Mouse (Mus musculus) layer of hippocampus, adult 2 months (tissue): ENCODE results near the gene Vmn1r189. TPM values are rescaled to one million over a fixed set of nuclear protein-coding genes. Genes with fewer than 3 reads are reported as not detected.
A peak's percentile ranks its signal among the peaks of the same experiment; 100 is the strongest.
"Not testable (repeated sequence)": the region's sequence is repeated elsewhere in the genome, so short reads cannot be mapped to it uniquely, and the experiment has no call there.

ENCODE experiments used
- DNase-seq, 2 experiments: peaks; one replicate each; pipeline ENCODE4 v3.0.0; 2022; ENCODE audit warnings: low spot score in 2 of 2
- H3K27ac ChIP-seq: fragments of 200-600 bp; 2 replicates; pipeline ENCODE4 v1.8.1; 2022
- H3K4me3 ChIP-seq: fragments of 200-600 bp; 2 replicates; pipeline ENCODE4 v1.8.1; 2022; ENCODE audit warnings: mild to moderate bottlenecking
- CTCF ChIP-seq: fragments of 200-600 bp; conservative IDR thresholded peaks from 2 replicates; pipeline ENCODE4 v1.8.1; 2022; ENCODE audit warnings: antibody characterized with exemption, mild to moderate bottlenecking, moderate library complexity
- long read RNA-seq, 2 experiments: library from polyadenylated mRNA; stranded (forward); transcript quantifications; one replicate each; pipeline ENCODE4 v2.0.0; 2021; ENCODE audit warnings: borderline mapping rate in 2 of 2
- microRNA-seq, 2 experiments: library from miRNA; unstranded; fragments of <30 nt; microRNA quantifications; one replicate each; pipeline ENCODE4 v1.2.0; 2021
- total RNA-seq, 2 experiments: library from RNA; stranded (reverse); gene quantifications; 2 replicates each; pipeline ENCODE4 v1.2.3; 2021

The Vmn1r189 gene
- not detected for total RNA-seq
- long read RNA-seq, experiment 1 = 0 reads
- long read RNA-seq, experiment 2 = 0 reads

DNA sequence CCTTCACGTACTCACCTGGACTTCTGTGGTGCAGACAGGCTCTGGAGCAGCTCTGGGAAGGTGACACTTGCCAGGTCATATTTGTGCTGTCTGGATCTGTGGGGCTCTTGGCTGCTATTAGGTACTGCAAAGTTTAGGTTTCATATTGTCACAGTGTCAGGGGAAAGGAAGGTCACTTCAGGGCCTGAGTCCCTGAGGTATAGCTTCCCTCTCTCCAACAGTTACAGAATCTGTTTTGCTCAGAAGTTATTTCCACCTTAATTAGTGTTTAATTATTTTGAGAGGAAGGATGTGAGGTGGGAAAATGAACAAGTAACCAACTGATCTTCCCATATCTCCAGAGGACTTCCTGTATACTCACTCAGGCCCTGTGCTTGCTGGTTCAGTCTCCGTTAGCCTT is at the start of gene Vmn1r189:
Gene Vmn1r189 (minus strand): TSS at position 101 of the 400 bp plus-strand sequence.
- DNase-seq, H3K27ac ChIP-seq, H3K4me3 ChIP-seq: not testable (repeated sequence)

DNA sequence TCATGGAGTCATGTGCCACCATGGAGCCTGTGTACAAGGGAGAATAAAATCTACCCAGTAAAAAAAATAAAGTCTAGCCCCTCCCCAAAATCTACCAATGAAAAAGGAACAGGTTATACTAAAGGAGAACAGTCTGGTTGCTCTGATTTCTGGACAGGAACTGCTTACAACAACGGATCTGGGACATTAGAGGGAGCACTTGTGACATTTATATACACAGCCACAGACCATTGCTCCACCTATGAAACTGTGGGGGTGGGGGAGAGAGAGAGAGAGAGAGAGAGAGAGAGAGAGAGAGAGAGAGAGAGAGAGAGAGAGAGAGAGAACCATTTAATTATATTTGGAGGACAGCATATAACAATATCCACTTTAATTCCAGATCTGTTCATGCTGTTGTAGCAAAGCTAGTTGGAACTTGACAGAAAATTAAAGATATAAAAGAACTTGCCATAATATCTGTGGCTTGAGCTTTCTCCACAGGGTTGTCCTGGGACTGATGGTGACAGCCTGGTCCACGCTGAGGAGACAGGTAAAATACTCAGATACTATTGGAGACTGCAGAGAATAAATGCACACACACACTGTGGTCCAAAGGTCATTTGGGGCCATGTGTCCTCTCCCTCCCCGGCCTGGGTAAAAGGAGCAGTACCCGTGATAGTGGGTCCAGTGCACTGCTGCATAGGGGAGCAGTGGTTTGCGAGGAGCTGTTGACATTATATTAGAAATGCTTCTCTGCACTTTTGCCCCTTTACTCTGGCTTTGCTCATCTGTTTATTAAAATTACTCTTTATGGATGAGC is 31.1 kb upstream of the Vmn1r189 start:
- not testable (repeated sequence) for H3K4me3 ChIP-seq, H3K27ac ChIP-seq, DNase-seq

DNA sequence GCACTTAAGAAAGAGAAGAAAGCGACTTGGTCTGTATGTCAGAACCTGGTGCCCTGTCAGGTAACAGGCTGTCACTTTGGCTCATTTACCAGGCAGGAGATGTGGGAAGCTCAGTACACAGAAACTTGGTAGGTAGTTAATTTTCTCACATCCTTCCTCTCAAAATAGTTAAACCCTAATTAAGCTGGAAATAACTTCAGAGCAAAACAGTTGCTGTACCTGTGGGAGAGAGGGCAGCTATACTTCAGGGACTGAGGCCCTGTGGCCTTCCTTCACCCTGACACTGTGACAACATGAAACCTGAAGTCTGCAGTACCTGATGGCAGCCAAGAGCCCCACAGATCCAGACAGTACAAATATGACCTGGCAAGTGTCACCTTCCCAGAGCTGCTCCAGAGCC is 21.5 kb downstream of the Vmn1r189 start, which contains the start of gene Vmn1r188:
Gene Vmn1r188 (plus strand): TSS at position 301 of the 400 bp plus-strand sequence.
- not testable (repeated sequence) for H3K27ac ChIP-seq, H3K4me3 ChIP-seq, DNase-seq

DNA sequence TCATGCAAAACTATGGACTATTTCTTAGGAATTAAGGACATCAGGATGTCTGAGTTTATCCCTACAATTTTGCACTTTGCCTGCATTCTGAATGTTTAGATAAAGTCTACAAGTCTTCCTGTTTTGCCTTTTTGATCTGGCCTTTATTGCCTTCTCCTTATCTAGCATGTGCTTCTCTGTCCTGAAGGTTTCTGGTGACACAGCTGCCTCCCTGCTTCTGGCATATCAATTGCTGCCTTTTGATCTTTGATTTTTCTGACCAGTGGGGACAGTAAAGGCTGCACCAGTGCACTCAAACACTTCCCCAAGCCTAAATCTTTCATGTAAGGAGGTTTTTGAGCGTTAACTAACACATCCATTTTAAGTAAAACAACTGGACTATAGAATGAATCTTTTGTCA is 42.2 kb downstream of the Vmn1r189 start:
- TF ChIP-seq CTCF = no peak
- H3K27ac ChIP-seq = no peak overlapping the region
- DNase-seq = no peak
- no peak overlapping the region for H3K4me3 ChIP-seq

DNA sequence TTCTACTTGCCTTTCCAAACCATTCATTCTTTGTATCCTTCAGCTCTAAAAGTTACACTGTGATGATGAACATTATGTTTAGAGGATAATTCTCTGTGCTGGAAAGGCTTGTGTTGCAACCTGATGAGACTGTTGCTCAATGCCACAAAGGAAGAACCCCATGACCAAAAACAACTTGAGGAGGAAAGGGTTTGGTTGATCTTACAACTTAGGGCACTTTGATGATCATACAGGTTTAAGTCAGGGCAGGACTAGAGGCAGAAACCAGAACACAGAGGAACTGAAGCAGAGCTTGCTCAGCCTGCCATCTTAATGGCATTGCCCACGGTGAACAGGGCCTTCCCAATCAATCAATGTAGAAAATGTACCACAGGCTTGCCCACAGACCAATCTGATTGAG is 44.2 kb downstream of the Vmn1r189 start:
- Histone ChIP-seq H3K4me3 (no peak overlapping the region), H3K27ac (no peak overlapping the region)
- no peak for DNase-seq
- TF ChIP-seq CTCF = no peak

DNA sequence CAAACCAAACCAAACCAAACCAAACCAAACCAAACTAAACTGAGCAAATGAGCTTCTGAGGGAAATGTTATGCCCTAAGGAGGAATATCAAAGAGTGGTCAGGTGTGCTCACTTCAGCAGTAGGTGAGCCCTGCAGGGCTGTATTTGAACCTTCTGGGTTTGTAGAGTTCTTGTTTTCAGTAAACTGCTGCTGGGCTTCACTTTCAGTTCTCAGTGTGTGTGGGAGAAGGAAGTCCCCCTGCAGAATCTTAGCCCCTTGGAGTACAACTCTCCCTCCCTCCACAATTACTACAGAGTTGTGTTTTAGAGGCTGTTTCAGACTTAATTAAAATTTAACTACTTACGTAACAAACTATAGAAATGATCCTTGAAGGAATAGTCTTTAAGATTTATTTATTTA is 51.9 kb downstream of the Vmn1r189 start:
- no peak for TF ChIP-seq CTCF

DNA sequence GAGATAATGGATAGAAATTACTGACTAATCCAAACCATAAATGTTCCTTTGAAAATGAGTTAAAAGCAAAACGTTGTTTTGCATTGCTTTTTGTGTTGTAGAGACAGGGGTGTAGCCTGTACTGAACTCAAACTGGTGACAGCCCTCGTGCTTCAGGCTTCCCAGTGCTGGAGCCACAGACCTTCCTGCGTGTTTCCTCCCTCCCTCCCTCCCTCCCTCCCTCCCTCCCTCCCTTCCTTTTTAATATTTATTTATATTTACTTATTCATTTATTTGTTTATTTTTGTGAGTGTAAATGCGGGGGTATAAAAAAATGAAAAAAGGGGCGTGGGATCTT is 54.1 kb downstream of the Vmn1r189 start:
- TF ChIP-seq CTCF = no peak

More for the DNA sequence above, 51.9 kb downstream of the Vmn1r189 start:
- no peak overlapping the region for H3K27ac ChIP-seq
- H3K4me3 ChIP-seq = no peak overlapping the region
- no peak for DNase-seq

DNA sequence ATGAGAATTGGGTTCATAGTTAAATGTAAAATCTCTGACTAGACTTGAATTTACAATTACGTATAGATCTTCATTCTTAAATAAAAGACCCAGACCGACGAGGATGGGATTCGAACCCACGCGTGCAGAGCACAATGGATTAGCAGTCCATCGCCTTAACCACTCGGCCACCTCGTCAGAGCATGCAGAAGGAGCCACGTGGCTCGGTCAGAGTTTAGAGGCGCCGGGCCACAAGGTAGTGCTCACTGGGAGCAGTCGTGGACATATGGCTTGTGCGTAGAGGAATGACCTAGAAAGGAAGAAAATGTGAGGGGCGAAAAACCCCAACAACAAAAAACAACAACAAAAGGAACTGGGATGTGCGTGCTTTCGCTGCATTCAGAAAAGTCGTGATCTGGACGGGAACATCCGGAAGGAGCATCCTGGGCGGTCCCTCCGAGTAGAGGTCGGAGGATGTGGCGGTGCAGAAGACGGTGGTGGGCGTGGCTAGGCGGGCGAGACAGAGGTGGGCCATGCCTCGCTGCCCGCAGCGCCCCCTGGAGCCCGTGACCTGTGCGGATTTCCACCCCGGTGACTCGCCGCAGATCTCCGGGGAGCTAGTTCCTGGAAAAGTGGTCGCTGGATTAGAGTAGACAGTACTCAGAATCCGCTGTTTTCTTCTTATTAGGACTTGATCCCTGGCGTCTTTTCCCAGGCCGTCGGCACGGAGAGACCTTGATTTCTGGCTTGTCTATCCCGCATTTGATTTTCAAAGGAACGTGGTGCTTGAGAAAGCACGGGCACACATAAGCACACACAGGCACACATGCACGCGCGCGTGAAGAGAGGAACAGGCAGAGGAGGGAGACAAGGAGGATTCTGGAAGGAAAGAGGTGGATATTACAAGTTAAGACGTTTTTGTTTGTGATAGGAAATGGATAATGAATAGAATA is 54.8 kb downstream of the Vmn1r189 start:
- Histone ChIP-seq H3K4me3 (peak overlapping the region; percentile 67), H3K27ac (peak overlapping the region; percentile 79)
- peak; percentile 76 for TF ChIP-seq CTCF
- DNase-seq = peak; percentile 84 to 85

More for the DNA sequence above, 54.1 kb downstream of the Vmn1r189 start:
- H3K27ac ChIP-seq = peak overlapping the region; percentile 79
- DNase-seq = no peak
- H3K4me3 ChIP-seq = peak overlapping the region; percentile 67

Small RNA genes within 50 kb of the gene (microRNA-seq; reads per million reads assigned to microRNA genes)
- gene Gm26300 = 0 reads per million in 2 experiments

Other genes starting within 250 kb of the Vmn1r189 start
- gene Zfp184, start 160.7 kb downstream of the Vmn1r189 start, total RNA-seq = 1 to 10 TPM; 3.5 to 4.6 TPM
- under 1 TPM in 1 of 2 experiments, not detected in 1; 0.18 TPM for gene Pom121l2, start 124.6 kb downstream of the Vmn1r189 start, total RNA-seq
- under 1 TPM; 0.32 to 0.51 TPM for gene Prss16, start 96.1 kb downstream of the Vmn1r189 start, total RNA-seq
- 10 to 100 TPM; 12.5 to 17.0 TPM for gene Hist1h2ah, start 70.3 kb downstream of the Vmn1r189 start, total RNA-seq
- 10 to 100 TPM; 23.5 to 24.4 TPM for gene Hist1h2bk, start 70.0 kb downstream of the Vmn1r189 start, total RNA-seq
- 10 to 100 TPM; 64.2 to 71.7 TPM for gene Hist1h4i, start 64.5 kb downstream of the Vmn1r189 start, total RNA-seq
- 10 to 100 TPM; 16.5 to 20.6 TPM for gene Hist1h2ag, start 62.9 kb downstream of the Vmn1r189 start, total RNA-seq
- gene Hist1h2bj, start 62.6 kb downstream of the Vmn1r189 start, total RNA-seq = 10 to 100 TPM; 12.9 to 15.9 TPM
- gene Vmn1r188, start 21.4 kb downstream of the Vmn1r189 start, total RNA-seq = not detected
- gene Vmn1r191, start 78.1 kb upstream of the Vmn1r189 start, total RNA-seq = not detected
- not detected for gene Vmn1r192, start 85.3 kb upstream of the Vmn1r189 start, total RNA-seq
- gene Vmn1r193, start 117.3 kb upstream of the Vmn1r189 start, total RNA-seq = not detected
- gene Vmn1r194, start 138.4 kb upstream of the Vmn1r189 start, total RNA-seq = not detected
- not detected for gene Vmn1r195, start 164.7 kb upstream of the Vmn1r189 start, total RNA-seq
- gene Vmn1r196, start 184.1 kb upstream of the Vmn1r189 start, total RNA-seq = not detected
- not detected for gene Vmn1r197, start 218.8 kb upstream of the Vmn1r189 start, total RNA-seq
- gene Vmn1r198, start 244.5 kb upstream of the Vmn1r189 start, total RNA-seq = not detected